Mouse (Mus musculus) heart, postnatal 0 days (tissue): ENCODE results near the gene Nedd4. TPM values are rescaled to one million over a fixed set of nuclear protein-coding genes. Genes with fewer than 3 reads are reported as not detected.

Experiments
- ATAC-seq: fragments of 200-750 bp; cut with Nextera tagmentation; 2 replicates; pipeline ENCODE4 v1.8.0; 2017; ENCODE audit warnings: low read depth, moderate number of reproducible peaks, moderate library complexity; ENCODE audit not compliant: insufficient read depth
- DNase-seq: peaks from one replicate; pipeline ENCODE4 v3.0.0-alpha.2; 2016; ENCODE audit warnings: low spot score
- H3K27ac ChIP-seq: fragments of 300-500 bp; sonication (generic); 2 replicates; pipeline ENCODE4 v1.5.1; 2014; ENCODE audit warnings: low read depth, mild to moderate bottlenecking
- H3K27me3 ChIP-seq: fragments of 300-500 bp; sonication (generic); 2 replicates; pipeline ENCODE4 v1.6.1; 2014; ENCODE audit warnings: low read length, mixed read lengths; ENCODE audit not compliant: control insufficient read depth, insufficient read depth
- H3K36me3 ChIP-seq: fragments of 300-500 bp; sonication (generic); replicated peaks from 2 replicates; pipeline ENCODE4 v1.6.1; 2014; ENCODE audit warnings: low read length, mixed read lengths; ENCODE audit not compliant: control insufficient read depth, insufficient read depth
- H3K4me1 ChIP-seq: fragments of 300-500 bp; sonication (generic); 2 replicates; pipeline ENCODE4 v1.6.1; 2014; ENCODE audit warnings: antibody characterized with exemption; ENCODE audit not compliant: control insufficient read depth, insufficient read depth
- H3K4me2 ChIP-seq: fragments of 300-500 bp; sonication (generic); 2 replicates; pipeline ENCODE4 v1.6.1; 2014; ENCODE audit warnings: low read depth, mild to moderate bottlenecking, low read length, moderate library complexity
- H3K4me3 ChIP-seq: fragments of 300-500 bp; sonication (generic); 2 replicates; pipeline ENCODE4 v1.5.1; 2014; ENCODE audit warnings: low read depth, low read length
- H3K9ac ChIP-seq: fragments of 300-500 bp; sonication (generic); replicated peaks from 2 replicates; pipeline ENCODE4 v1.6.1; 2014; ENCODE audit warnings: low read depth, low read length, mixed read lengths
- H3K9me3 ChIP-seq: fragments of 300-500 bp; sonication (generic); replicated peaks from 2 replicates; pipeline ENCODE4 v1.6.1; 2016; ENCODE audit warnings: low read length; ENCODE audit not compliant: control insufficient read depth
- CTCF ChIP-seq: IDR thresholded peaks from 2 replicates; pipeline ENCODE4 v1.5.1; 2016; ENCODE audit warnings: antibody characterized with exemption, control low read depth, low read depth
- EP300 ChIP-seq: IDR thresholded peaks from 2 replicates; pipeline ENCODE4 v1.6.1; 2016; ENCODE audit warnings: antibody characterized with exemption, low read depth
- WGBS: fragments of 180-500 bp; shearing (Covaris S2); extraction: QIAGEN DNeasy Blood & Tissue Kit; methylation state at CpG from one replicate; pipeline ENCODE4 v1.1.7; 2014; 5-methylcytosine and 5-hydroxymethylcytosine counted together
- polyA plus RNA-seq: library from polyadenylated mRNA; unstranded; fragments of >200 nt; fragmentation: Nextera tagmentation; extraction: Ambion mirVana; gene quantifications from 2 replicates; pipeline ENCODE4 v1.2.1, GENCODE M21; 2015
- total RNA-seq: library from RNA; depleted of rRNA; stranded (reverse); fragments of >200 nt; gene quantifications from 2 replicates; pipeline ENCODE4 v1.2.3, GENCODE M21; 2014; ENCODE audit warnings: low replicate concordance

Nedd4 gene
- total and polyA plus RNA-seq, 2 experiments from 2014 or later = 303 to 444 TPM

DNA sequence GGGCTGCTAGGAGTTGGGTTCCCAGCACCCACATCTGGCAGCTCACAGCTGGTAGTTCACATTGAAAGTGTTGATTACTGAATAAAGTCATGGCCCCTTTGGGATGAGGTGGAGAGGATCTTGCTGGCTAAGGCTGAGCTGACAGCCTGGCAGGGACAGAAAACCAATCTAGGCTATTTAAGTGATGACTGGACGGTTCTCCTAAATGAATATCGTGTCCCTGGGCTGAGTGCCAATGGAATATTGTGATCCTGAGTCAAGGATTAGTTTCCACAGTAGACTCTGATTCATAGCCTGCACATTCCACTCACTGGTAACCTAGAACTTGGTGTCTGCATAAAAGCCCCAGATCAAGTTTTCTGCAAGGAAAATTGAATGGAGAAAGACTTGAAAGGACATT lies 39.9 kb downstream of the Nedd4 start:
- WGBS = 11% methylated on average over 2 of the region's 2 CpGs

DNA sequence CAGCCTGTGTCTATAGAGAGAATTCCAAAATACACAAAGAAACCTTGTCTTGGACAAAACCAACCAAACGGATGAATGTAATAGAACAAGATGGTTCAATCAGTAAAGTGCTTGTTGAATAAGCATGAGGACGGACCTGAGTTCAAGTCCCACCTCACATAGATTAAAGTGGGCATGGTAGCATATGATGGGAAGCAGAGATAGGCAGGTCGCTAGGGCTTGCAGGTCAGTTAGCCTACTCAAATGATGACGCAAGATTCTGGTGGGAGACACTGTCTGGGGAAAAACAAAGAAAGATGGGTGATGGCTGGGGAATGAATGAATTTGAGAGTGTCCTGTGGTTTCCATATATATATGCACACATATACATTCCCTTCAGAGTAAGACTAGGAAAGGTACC lies 41.0 kb downstream of the Nedd4 start:
- H3K27me3 ChIP-seq = no peaks in the 10 kb centered on the region
- no peak overlapping the region for H3K4me3 ChIP-seq
- no peak overlapping the region for H3K9ac ChIP-seq
- no peak overlapping the region for H3K4me2 ChIP-seq
- no peak for ATAC-seq
- H3K27ac ChIP-seq = no peak overlapping the region
- TF ChIP-seq CTCF (no peak), EP300 (no peak)
- peaks cover 63% of the 10 kb centered on the region for H3K36me3 ChIP-seq
- peaks cover 47% of the 10 kb centered on the region for H3K4me1 ChIP-seq
- 88% methylated on average over 4 of the region's 4 CpGs for WGBS
- DNase-seq = no peak
- no peaks in the 10 kb centered on the region for H3K9me3 ChIP-seq

More for the DNA sequence above, 39.9 kb downstream of the Nedd4 start:
- Histone ChIP-seq H3K36me3 (peaks cover 57% of the 10 kb centered on the region), H3K4me1 (peaks cover 53% of the 10 kb centered on the region), H3K27ac (peak overlapping the region; percentile 39), H3K9ac (no peak overlapping the region), H3K4me2 (no peak overlapping the region), H3K27me3 (no peaks in the 10 kb centered on the region), H3K4me3 (no peak overlapping the region), H3K9me3 (no peaks in the 10 kb centered on the region)
- TF ChIP-seq EP300 = no peak
- TF ChIP-seq CTCF = no peak
- peak; percentile 79 for DNase-seq
- ATAC-seq = peak; percentile 69

DNA sequence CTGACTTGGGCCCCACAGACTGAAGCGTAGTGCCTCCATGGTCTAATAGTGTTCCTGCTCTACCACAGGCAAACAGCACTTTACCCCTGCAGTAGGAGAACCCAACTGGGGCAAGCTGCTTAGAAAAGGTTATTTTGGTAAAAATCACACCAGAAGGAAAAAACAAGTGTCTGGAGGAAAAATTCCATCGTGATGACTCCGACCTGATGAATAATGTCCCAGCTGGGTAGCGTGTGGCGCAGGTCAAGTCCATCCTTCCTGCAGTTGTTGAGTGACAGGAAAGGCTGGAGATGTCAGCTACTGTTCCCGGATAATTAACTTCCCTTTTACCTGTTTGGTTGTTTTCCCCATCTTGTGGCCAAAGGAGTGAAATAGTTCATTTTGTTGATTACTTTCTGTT lies 41.6 kb downstream of the Nedd4 start:
- H3K9ac ChIP-seq = no peak overlapping the region
- no peak overlapping the region for H3K4me2 ChIP-seq
- no peaks in the 10 kb centered on the region for H3K9me3 ChIP-seq
- ATAC-seq = no peak
- H3K27ac ChIP-seq = 0 out of 2 replicates have a peak overlapping the region, but pooled peaks have one; percentile 11
- no peaks in the 10 kb centered on the region for H3K27me3 ChIP-seq
- peaks cover 62% of the 10 kb centered on the region for H3K36me3 ChIP-seq
- TF ChIP-seq CTCF (no peak), EP300 (no peak)
- 61% methylated on average over 6 of the region's 6 CpGs for WGBS
- no peak overlapping the region for H3K4me3 ChIP-seq
- H3K4me1 ChIP-seq = peaks cover 41% of the 10 kb centered on the region
- no peak for DNase-seq

DNA sequence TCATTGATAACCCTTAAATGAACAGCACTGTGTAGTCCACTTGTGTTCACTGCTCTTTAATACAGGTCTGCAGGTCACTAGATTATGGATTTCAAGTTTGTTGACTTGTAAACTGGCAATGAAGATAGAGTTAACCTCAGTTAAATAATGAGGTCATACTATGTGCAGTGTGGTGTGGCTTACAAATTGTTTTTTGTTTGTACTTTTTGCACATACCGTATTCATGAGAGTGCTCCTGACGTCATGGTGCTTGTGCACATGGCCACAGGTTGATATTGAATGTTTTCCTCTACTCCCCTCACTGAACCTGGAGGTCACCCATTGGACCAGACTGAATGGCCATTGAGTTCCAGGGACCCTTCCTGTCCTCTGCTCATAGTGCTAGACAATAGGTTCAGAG lies 43.1 kb downstream of the Nedd4 start:
- no peaks in the 10 kb centered on the region for H3K9me3 ChIP-seq
- TF ChIP-seq CTCF = no peak
- no peak for TF ChIP-seq EP300
- no peak overlapping the region for H3K4me3 ChIP-seq
- ATAC-seq = no peak
- no peak overlapping the region for H3K9ac ChIP-seq
- H3K4me2 ChIP-seq = no peak overlapping the region
- peaks cover 26% of the 10 kb centered on the region; the same call in 1 of the 2 replicates for H3K4me1 ChIP-seq
- no peaks in the 10 kb centered on the region for H3K27me3 ChIP-seq
- no peak overlapping the region for H3K27ac ChIP-seq
- peaks cover 66% of the 10 kb centered on the region for H3K36me3 ChIP-seq
- no peak for DNase-seq
- 62% methylated on average over 2 of the region's 2 CpGs for WGBS

DNA sequence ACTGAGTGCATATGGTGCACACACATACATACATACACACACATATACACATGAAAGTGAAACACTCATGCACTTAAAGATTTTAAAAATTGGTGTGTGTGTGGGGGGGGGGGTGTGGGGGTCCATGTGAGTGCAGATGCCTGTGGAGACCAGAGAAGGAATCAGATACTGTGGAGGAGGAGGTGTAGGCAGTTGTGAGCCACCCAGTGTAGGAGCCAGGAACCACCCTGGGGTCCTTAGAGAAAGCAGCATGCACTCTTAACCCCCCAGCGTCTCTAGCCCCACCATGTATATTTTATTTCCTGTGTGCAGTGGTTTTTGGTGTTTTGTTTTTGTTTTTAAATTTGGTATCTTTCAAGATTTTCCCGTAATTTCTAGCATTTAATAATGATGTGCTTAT lies 45.9 kb downstream of the Nedd4 start:
- no peak for ATAC-seq
- Histone ChIP-seq H3K36me3 (peaks cover 79% of the 10 kb centered on the region), H3K4me1 (0 out of 2 replicates have a peak, but pooled peaks cover 6% of the 10 kb centered on the region), H3K9me3 (no peaks in the 10 kb centered on the region), H3K9ac (no peak overlapping the region), H3K27ac (no peak overlapping the region), H3K4me3 (no peak overlapping the region), H3K27me3 (no peaks in the 10 kb centered on the region), H3K4me2 (no peak overlapping the region)
- no peak for DNase-seq
- TF ChIP-seq CTCF (no peak), EP300 (no peak)
- WGBS = 90% methylated on average over 2 of the region's 2 CpGs

DNA sequence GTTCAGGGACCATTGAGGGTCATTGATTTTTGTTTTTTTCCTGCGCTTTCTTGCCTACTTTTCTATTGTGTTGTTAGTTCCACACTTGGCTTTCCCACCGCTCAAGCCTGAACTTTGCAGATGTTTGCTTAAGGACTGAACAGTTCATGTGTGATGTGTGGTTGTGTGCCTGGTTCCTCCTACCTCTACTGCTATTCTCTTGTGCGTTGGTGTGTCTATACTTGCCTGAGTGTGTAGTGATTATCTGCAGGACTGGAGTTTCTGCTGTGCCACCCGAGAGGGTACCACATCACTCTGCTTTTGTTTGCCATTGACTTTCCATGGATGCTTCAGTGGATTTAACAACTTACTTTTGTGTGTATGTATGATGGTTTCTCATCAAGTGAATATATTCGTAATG lies 46.5 kb downstream of the Nedd4 start:
- H3K4me1 ChIP-seq = 0 out of 2 replicates have a peak, but pooled peaks cover 2% of the 10 kb centered on the region
- H3K9ac ChIP-seq = no peak overlapping the region
- H3K27me3 ChIP-seq = no peaks in the 10 kb centered on the region
- no peak overlapping the region for H3K4me2 ChIP-seq
- H3K27ac ChIP-seq = no peak overlapping the region
- no peaks in the 10 kb centered on the region for H3K9me3 ChIP-seq
- peaks cover 78% of the 10 kb centered on the region for H3K36me3 ChIP-seq
- H3K4me3 ChIP-seq = no peak overlapping the region
- ATAC-seq (no peak), DNase-seq (no peak)
- 82% methylated on average over 5 of the region's 5 CpGs for WGBS
- TF ChIP-seq CTCF = no peak
- no peak for TF ChIP-seq EP300
